Mouse (Mus musculus) olfactory bulb, adult 2 months (tissue): Measurements from ENCODE around the gene Luc7l3.

ENCODE experiments used
- CTCF ChIP-seq: fragments of 200-500 bp; IDR thresholded peaks from 2 replicates; pipeline ENCODE4 v1.5.1; 2012; ENCODE audit warnings: low read depth, mild to moderate bottlenecking, low read length, moderate library complexity; ENCODE audit not compliant: insufficient read depth
- POLR2A ChIP-seq: fragments of 200-500 bp; IDR thresholded peaks from 2 replicates; pipeline ENCODE4 v1.6.1; 2012; ENCODE audit warnings: mild to moderate bottlenecking, low read depth, low read length, moderate library complexity; ENCODE audit not compliant: insufficient read depth

DNA sequence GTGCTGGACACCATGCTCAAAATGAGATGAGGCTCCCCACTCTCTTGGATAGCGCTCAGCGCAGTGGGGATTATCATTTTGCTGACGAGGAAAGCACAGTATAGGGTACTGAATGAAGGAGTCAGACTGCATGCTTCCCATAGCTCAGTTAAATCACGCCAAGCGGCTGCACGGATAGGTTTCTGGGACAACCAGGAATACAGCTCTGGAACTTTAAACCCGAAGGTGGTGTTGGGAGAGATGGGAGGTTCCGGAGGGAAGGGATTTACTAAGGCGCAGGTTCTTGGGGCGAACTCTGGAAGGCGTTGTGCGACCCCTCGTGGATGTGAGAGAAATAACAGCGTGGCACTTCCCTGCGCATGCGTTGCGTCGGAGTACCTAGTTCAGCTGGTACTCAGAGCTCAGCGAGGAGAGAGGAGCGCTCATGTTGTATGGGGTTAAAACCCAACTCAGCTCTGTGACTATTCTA lies 44.9 kb downstream of the Luc7l3 start:
- TF ChIP-seq CTCF (peak; percentile 82), POLR2A (no peak)
